Mouse (Mus musculus): ENCODE measurements around the gene Ap1s3.

GRCm38 (mm10) chr1:79629726-79630125 lies 42.0 kb downstream of the Ap1s3 start:
- no peak for TF ChIP-seq CTCF (IDR thresholded peaks at IDR 0.05)
- TF ChIP-seq EP300 (IDR thresholded peaks at IDR 0.05; ENCODE audit: insufficient read depth, low read depth, low read length): no peak
